Mouse (Mus musculus) embryonic fibroblast, embryonic 13.5 days (primary cell): ENCODE measurements at regions not wholly inside any gene's neighbourhood (a gene's known extent, or its start where the extent isn't known, plus 50 kb on each side); places are given as distances from the start of the nearest gene placed in this dataset.

Experiments used
- CTCF ChIP-seq: IDR thresholded peaks from 2 replicates; pipeline ENCODE4 v1.5.1; 2011; ENCODE audit warnings: mild to moderate bottlenecking, control low read depth, low read length, moderate library complexity, borderline replicate concordance; ENCODE audit not compliant: insufficient read depth
- POLR2A ChIP-seq: IDR thresholded peaks from 2 replicates; pipeline ENCODE4 v1.6.1; 2011; ENCODE audit warnings: low read depth, mild to moderate bottlenecking, control low read depth, low read length, moderate library complexity

- no peak for TF ChIP-seq CTCF
- TF ChIP-seq POLR2A: no peak
Measured at GRCm38 (mm10) chr6:101997629-101998028, 575.3 kb downstream of the Cntn3 start.
